Mouse (Mus musculus) lung, embryonic 14.5 days (tissue): Measurements from ENCODE around the gene Polr2i. TPM values are rescaled to one million over a fixed set of nuclear protein-coding genes. Genes with fewer than 3 reads are reported as not detected.

Source experiments
- ATAC-seq: fragments of 200-750 bp; cut with Nextera tagmentation; 2 replicates; pipeline ENCODE4 v1.8.0; 2017; ENCODE audit warnings: mild to moderate bottlenecking, moderate TSS enrichment, moderate library complexity; ENCODE audit not compliant: insufficient read depth
- DNase-seq: peaks from one replicate; pipeline ENCODE4 v3.0.0-alpha.2; 2015
- H3K27ac ChIP-seq: fragments of 300-500 bp; sonication (generic); 2 replicates; pipeline ENCODE4 v1.5.1; 2014; ENCODE audit warnings: low read depth, mild to moderate bottlenecking, moderate library complexity
- H3K27me3 ChIP-seq: fragments of 300-500 bp; sonication (generic); 2 replicates; pipeline ENCODE4 v1.6.1; 2014; ENCODE audit warnings: low read length, control low read depth; ENCODE audit not compliant: insufficient read depth
- H3K36me3 ChIP-seq: fragments of 300-500 bp; sonication (generic); 2 replicates; pipeline ENCODE4 v1.6.1; 2014; ENCODE audit warnings: control low read depth; ENCODE audit not compliant: insufficient read depth
- H3K4me1 ChIP-seq: fragments of 300-500 bp; sonication (generic); 2 replicates; pipeline ENCODE4 v1.6.1; 2014; ENCODE audit warnings: antibody characterized with exemption, control low read depth; ENCODE audit not compliant: insufficient read depth
- H3K4me2 ChIP-seq: fragments of 300-500 bp; sonication (generic); 2 replicates; pipeline ENCODE4 v1.6.1; 2014; ENCODE audit warnings: mild to moderate bottlenecking
- H3K4me3 ChIP-seq: fragments of 300-500 bp; sonication (generic); 2 replicates; pipeline ENCODE4 v1.5.1; 2014; ENCODE audit warnings: low read depth, low read length
- H3K9ac ChIP-seq: fragments of 300-500 bp; sonication (generic); 2 replicates; pipeline ENCODE4 v1.6.1; 2014
- H3K9me3 ChIP-seq: fragments of 300-500 bp; sonication (generic); 2 replicates; pipeline ENCODE4 v1.6.1; 2016; ENCODE audit warnings: low read depth, low read length, control low read depth
- CTCF ChIP-seq: IDR thresholded peaks from 2 replicates; pipeline ENCODE4 v1.5.1; 2016; ENCODE audit warnings: antibody characterized with exemption, low read depth
- WGBS: fragments of 180-500 bp; shearing (Covaris S2); extraction: QIAGEN DNeasy Blood & Tissue Kit; methylation state at CpG from one replicate; pipeline ENCODE4 v1.1.7; 2014; 5-methylcytosine and 5-hydroxymethylcytosine counted together
- polyA plus RNA-seq: library from polyadenylated mRNA; unstranded; fragments of >200 nt; fragmentation: Nextera tagmentation; extraction: Ambion mirVana; gene quantifications from 2 replicates; pipeline ENCODE4 v1.2.1, GENCODE M21; 2014

Gene Polr2i
- polyA plus RNA-seq, 1 experiment from 2014 or later = 192 TPM

DNA sequence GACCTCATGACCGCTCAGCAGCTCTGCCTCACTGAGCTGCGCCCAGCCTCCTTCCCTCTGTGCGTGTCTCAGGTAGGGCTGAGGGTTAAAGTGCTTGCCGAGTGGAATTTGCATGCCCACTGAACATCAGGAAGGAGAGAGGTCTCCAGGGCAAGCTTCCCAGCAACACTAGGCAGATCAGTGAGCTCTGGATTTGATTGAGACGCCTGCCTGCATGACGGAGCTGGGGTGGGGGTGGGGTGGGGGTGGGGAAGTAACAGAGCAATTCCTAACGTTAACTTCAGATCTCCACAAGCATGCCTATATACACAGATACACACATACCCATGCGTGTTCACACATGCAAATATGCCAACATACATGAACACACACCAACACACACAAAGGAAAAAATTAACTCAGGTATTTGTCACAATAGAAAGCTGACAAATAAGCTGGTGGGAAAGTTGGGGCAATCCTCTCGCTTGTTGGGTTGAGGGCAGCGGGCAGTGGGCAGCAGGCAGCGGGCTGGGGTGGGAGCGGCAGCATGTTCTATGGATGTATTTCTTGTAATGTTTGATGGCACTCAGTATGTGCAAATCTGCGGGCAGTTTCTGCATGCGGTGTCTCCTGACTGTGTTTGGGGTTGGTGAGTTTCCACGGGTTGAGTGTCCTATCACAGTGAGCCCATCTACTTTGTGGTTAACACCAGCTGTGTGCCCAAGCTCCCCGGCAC lies 12.3 kb upstream of the Polr2i start:
- 5% methylated on average over 16 of the region's 16 CpGs for WGBS
- H3K36me3 ChIP-seq = peaks cover 16% of the 10 kb centered on the region
- TF ChIP-seq CTCF = no peak
- DNase-seq (peak; percentile 83), ATAC-seq (peak; percentile 56; the same call in 1 of the 2 replicates)
- H3K9ac ChIP-seq = peak overlapping the region; percentile 62
- H3K4me2 ChIP-seq = peak overlapping the region; percentile 94
- 0 out of 2 replicates have a peak overlapping the region, but pooled peaks have one; percentile 3 for H3K27ac ChIP-seq
- H3K27me3 ChIP-seq = no peaks in the 10 kb centered on the region
- no peaks in the 10 kb centered on the region for H3K4me1 ChIP-seq
- no peaks in the 10 kb centered on the region for H3K9me3 ChIP-seq
- peak overlapping the region; percentile 46 for H3K4me3 ChIP-seq

DNA sequence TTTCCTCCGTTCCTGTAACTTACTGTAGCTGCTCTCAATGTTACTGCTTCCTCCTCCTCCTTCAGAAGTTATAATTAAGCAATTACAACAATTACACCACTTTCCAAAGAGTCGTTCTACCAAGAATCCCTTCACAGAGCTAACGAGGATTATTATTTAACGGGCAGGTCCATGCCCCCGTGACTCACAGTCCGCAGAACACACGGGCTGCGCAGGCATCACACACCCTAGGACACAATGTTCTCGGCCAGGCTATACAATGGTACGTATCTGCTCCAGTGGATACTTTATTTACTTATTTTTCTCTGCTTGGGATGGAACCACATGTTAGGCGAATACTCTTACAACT lies 11.8 kb upstream of the Polr2i start:
- H3K27me3 ChIP-seq = no peaks in the 10 kb centered on the region
- H3K4me1 ChIP-seq = no peaks in the 10 kb centered on the region
- ATAC-seq (no peak), DNase-seq (no peak)
- H3K27ac ChIP-seq = no peak overlapping the region
- 27% methylated on average over 11 of the region's 11 CpGs for WGBS
- TF ChIP-seq CTCF = no peak
- H3K36me3 ChIP-seq = peaks cover 20% of the 10 kb centered on the region
- H3K4me3 ChIP-seq = peak overlapping the region; percentile 46
- no peaks in the 10 kb centered on the region for H3K9me3 ChIP-seq
- H3K4me2 ChIP-seq = peak overlapping the region; percentile 94
- H3K9ac ChIP-seq = peak overlapping the region; percentile 62

DNA sequence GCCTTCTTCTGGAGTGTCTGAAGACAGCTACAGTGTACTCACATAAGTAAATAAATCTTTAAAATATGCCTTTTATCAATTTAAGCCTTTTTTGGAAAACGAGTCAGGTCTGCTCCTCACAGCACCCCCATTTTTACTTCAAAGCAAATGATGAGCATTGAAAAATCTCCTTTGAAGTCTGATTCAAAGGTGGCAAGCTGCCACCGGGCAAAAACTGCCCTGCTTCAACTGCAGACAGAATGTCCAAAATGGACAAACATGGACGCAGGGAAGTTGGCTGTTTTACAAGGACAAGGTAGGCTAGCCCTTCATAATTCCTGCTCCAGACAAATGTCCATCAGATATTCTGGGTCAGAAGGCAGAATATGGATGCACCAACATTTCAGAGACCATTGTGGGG lies 10.3 kb upstream of the Polr2i start:
- H3K4me1 ChIP-seq = no peaks in the 10 kb centered on the region
- no peak for ATAC-seq
- H3K4me3 ChIP-seq = no peak overlapping the region
- peaks cover 30% of the 10 kb centered on the region for H3K36me3 ChIP-seq
- TF ChIP-seq CTCF = no peak
- H3K9ac ChIP-seq = no peak overlapping the region
- H3K9me3 ChIP-seq = no peaks in the 10 kb centered on the region
- H3K27ac ChIP-seq = no peak overlapping the region
- H3K27me3 ChIP-seq = no peaks in the 10 kb centered on the region
- no peak for DNase-seq
- 77% methylated on average over 3 of the region's 3 CpGs for WGBS
- no peak overlapping the region for H3K4me2 ChIP-seq

DNA sequence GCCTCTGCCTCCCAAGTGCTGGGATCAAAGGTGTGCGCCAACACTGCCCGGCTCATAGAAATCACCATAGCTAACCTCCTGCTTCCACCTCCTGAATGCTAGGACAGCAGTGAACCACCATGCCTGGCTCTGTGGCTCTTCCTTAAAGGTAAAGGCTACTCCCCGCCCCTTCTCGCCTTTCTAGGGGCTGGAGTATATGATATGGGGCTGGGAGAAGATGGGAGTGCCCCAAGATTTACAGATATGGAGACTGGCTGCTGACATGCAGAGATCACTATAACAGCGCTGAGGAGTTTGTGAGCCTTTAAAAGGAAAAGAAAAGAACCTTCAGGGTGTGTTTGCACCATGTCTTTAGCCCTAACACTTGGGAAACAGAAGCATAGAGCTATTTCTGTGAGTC lies 9.5 kb upstream of the Polr2i start:
- Histone ChIP-seq H3K36me3 (peaks cover 38% of the 10 kb centered on the region), H3K27me3 (no peaks in the 10 kb centered on the region), H3K9ac (no peak overlapping the region), H3K4me2 (no peak overlapping the region), H3K9me3 (no peaks in the 10 kb centered on the region), H3K4me3 (no peak overlapping the region), H3K27ac (no peak overlapping the region), H3K4me1 (no peaks in the 10 kb centered on the region)
- no peak for ATAC-seq
- no peak for DNase-seq
- WGBS = 85% methylated on average over 5 of the region's 5 CpGs
- TF ChIP-seq CTCF = no peak

DNA sequence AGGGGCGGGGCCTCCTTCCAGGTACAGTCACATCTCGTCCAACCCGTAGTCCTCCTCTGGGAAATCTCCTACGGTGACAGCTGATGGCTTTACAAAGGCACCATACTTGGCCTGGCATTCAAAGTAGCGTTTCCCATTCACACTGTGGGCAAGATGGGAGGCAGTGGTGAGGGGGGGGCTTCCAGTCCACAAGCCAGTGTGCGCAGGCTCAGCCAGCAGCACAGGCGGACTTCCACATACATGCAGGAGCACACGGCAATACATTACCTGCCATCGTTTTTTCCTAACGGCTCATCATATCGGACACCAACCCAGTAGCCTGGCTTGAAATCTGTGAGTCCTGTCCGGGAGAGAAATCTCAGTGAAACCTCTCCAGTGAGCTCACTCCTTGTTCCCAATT lies 7.5 kb upstream of the Polr2i start:
- Histone ChIP-seq H3K9me3 (no peaks in the 10 kb centered on the region), H3K9ac (no peak overlapping the region), H3K27me3 (no peaks in the 10 kb centered on the region), H3K27ac (no peak overlapping the region), H3K4me3 (no peak overlapping the region), H3K4me2 (no peak overlapping the region), H3K36me3 (peaks cover 46% of the 10 kb centered on the region), H3K4me1 (no peaks in the 10 kb centered on the region)
- no peak for TF ChIP-seq CTCF
- no peak for DNase-seq
- WGBS = 91% methylated on average over 12 of the region's 12 CpGs
- no peak for ATAC-seq

DNA sequence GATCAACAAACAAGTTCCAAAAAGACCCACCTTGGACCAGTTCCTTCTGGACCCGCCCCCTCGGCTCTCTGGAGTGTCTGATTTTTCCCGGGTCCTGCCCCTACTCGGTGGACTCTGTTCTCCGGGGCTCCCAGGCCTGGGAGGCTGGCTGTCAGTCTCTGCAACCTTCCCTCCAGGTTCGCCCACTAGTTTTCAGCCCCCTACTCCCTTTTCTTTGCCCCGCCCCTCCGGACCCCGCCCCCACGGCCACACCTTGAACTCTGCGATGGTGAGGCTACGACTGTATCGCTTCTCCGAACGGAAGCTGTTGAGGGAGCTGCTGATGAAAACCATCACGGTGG lies 450 bp upstream of the Polr2i start:
- no peak for TF ChIP-seq CTCF
- Histone ChIP-seq H3K27me3 (no peaks in the 10 kb centered on the region), H3K4me1 (peaks cover 4% of the 10 kb centered on the region; the same call in 1 of the 2 replicates), H3K4me2 (peak overlapping the region; percentile 85), H3K4me3 (peak overlapping the region; percentile 73), H3K27ac (no peak overlapping the region), H3K36me3 (peaks cover 34% of the 10 kb centered on the region), H3K9ac (peak overlapping the region; percentile 76), H3K9me3 (no peaks in the 10 kb centered on the region)
- under 1% methylated on average over 16 of the region's 16 CpGs for WGBS
- ATAC-seq (peak; percentile 18), DNase-seq (peak; percentile 35)

DNA sequence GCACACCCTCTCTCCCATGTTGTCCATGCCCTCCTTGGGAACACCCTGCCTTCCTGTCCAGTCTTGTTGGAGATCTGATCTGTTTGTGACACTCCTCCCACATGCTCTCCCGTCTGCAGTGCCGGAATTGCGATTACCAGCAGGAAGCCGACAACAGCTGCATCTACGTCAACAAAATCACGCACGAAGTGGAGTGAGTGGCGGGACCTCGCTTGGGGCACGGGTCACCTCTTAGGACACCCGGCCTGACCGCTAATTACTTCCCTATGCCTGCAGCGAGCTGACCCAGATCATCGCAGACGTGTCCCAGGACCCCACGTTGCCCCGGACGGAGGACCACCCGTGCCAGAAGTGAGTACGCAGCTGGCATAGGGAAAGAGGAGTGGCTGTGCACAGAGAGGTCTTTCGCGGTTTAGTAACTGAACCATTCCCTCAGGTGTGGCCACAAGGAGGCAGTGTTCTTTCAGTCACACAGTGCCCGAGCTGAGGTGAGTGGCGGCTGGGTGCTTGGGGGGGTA lies 942 bp downstream of the Polr2i start:
- H3K27me3 ChIP-seq = no peaks in the 10 kb centered on the region
- 3% methylated on average over 24 of the region's 24 CpGs for WGBS
- H3K4me3 ChIP-seq = peak overlapping the region; percentile 73
- peak overlapping the region; percentile 95 for H3K27ac ChIP-seq
- ATAC-seq (peak; percentile 16), DNase-seq (peak; percentile 79)
- peaks cover 20% of the 10 kb centered on the region; the same call in 1 of the 2 replicates for H3K36me3 ChIP-seq
- no peaks in the 10 kb centered on the region for H3K9me3 ChIP-seq
- TF ChIP-seq CTCF = peak; percentile 69
- peaks cover 4% of the 10 kb centered on the region; the same call in 1 of the 2 replicates for H3K4me1 ChIP-seq
- H3K9ac ChIP-seq = peak overlapping the region; percentile 76
- peak overlapping the region; percentile 85 for H3K4me2 ChIP-seq
